Mouse (Mus musculus): ENCODE data around the gene Inhbe.

- TF ChIP-seq POLR2A (IDR thresholded peaks at IDR 0.05; ENCODE audit: insufficient read depth, low read length), result no peak
- TF ChIP-seq EP300 (IDR thresholded peaks at IDR 0.05; ENCODE audit: insufficient read depth, low read depth, low read length), result no peak
- no peak for TF ChIP-seq CTCF (IDR thresholded peaks at IDR 0.05; ENCODE audit: low read depth, low read length)
Measured at GRCm38 (mm10) chr10:127339683-127340576, 14.3 kb downstream of the Inhbe start.
